Mouse (Mus musculus): ENCODE measurements at regions not wholly inside any gene's neighbourhood (a gene's known extent, or its start where the extent isn't known, plus 50 kb on each side); places are given as distances from the start of the nearest gene placed in this dataset.

- no peak for DNase-seq (ENCODE audit: low spot score in 2 of 2)
Measured at GRCm38 (mm10) chr5:74885958-74886357, 158.6 kb downstream of the Chic2 start.

GRCm38 (mm10) chr5:74882563-74882962, 162.0 kb downstream of the Chic2 start:
- no peak for DNase-seq (ENCODE audit: low spot score in 2 of 2)

DNA sequence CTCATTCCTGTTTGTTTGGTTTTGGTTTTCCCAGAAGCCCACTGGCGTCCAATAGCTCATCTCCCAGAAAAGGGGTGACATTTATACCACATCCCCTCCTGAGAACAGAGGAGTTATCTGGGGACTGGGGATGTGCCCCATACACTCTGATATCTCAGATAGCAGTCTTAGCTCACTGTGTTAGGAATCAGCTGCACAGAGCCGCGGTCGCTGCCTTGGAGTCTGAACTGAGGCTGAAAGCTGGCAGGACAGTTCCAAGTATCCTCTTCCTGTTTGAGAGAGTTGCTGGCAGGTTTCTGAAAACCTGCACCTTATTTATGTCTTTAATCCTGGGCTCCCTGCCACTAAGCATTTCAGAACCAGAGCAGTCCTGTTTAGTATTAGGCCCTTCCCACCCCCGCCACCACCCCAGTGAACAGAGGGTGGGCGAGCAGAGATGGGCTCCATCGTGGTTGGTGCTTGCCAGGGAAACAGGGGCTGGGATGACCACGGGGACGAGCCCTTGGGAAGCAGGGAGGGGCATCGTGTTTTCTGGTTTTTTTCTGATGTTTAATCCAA, 163.8 kb downstream of the Chic2 start:
- no peak for DNase-seq (ENCODE audit: low spot score in 2 of 2)

DNA sequence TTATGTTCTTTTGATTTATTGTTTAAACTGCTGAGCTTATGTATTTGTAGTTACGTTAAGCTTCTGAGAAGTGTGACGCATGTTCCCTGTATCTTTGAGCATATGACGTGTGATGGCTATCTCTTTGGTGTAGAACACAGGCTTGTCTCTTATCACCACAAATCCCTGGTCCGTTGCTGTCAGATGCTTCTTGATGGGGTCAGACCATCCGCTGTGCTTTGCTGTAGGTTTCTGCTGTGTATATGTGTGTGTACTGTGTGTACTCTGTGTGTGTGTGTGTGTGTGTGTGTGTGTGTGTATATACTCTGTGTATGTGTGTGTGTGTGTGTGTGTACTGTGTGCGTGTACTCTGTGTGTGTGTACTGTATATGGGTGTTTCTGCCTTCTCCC, 164.5 kb downstream of the Chic2 start:
- DNase-seq (ENCODE audit: low spot score in 2 of 2) = no peak

- no peak for DNase-seq (ENCODE audit: low spot score in 2 of 2)
Measured at GRCm38 (mm10) chr5:74879098-74880047, 165.2 kb downstream of the Chic2 start.

DNA sequence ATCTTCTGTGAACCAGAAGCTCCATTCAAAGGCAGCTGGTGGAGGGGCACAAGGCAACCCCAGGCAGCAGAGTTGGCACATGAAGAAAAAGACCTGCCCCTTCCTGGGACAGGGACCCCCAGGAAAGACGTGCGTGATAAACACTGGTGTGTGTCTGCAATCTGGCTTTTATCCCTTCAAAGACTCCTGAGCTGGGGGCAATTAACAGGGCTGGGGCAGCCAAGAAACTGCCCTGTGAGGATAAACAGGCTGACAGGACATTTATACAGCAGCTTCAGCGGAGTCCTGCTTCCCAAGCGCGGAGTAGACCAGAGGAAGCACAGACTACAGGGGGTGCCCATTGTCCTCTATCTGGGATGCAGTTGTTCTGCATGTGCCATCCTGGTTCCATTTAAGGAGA, 167.0 kb downstream of the Chic2 start:
- DNase-seq (ENCODE audit: low spot score in 2 of 2) = no peak

GRCm38 (mm10) chr5:74877185-74877584, 167.4 kb downstream of the Chic2 start:
- no peak for DNase-seq (ENCODE audit: low spot score in 2 of 2)

DNA sequence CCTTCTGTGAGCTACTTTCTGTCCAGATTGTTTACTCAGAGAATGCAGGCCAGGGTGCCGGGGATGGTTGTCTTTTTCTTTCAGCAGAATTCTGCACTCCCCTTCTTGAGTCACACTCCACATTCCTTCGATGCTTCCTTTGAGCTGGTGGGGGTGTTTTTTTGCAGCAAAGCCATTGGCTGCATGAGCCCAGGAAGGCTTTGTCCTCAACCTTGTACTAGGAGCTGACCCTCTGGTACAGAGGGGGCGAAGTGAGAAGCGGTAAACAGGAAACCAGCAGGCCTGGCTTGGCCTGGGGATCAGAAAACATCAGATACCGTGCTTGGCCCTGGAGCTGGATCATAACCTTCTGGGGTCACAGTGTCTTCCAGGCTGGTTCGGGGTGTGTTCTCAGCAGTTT, 169.9 kb downstream of the Chic2 start:
- no peak for DNase-seq (ENCODE audit: low spot score in 2 of 2)

DNA sequence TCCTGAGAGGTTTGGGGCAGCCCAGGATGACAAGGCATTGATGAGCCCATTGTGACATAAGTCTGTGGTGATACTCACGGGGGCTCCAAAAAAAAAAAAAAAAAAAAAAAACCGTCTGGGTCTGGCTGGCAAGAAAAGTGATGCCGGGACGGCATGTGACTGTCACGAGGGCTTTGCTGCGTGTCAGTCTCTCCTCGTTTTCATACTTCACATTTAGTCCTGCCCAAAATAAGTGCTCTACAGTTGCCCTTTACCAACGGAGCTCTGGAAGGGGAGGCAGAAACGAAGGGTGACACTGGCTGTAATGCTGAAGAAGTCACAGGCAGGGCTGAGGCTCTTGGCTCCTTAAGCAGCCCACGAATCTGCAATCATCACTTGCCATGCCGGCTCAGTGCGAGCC, 167.9 kb upstream of the Lnx1 start:
- no peak for DNase-seq (ENCODE audit: low spot score in 2 of 2)

DNA sequence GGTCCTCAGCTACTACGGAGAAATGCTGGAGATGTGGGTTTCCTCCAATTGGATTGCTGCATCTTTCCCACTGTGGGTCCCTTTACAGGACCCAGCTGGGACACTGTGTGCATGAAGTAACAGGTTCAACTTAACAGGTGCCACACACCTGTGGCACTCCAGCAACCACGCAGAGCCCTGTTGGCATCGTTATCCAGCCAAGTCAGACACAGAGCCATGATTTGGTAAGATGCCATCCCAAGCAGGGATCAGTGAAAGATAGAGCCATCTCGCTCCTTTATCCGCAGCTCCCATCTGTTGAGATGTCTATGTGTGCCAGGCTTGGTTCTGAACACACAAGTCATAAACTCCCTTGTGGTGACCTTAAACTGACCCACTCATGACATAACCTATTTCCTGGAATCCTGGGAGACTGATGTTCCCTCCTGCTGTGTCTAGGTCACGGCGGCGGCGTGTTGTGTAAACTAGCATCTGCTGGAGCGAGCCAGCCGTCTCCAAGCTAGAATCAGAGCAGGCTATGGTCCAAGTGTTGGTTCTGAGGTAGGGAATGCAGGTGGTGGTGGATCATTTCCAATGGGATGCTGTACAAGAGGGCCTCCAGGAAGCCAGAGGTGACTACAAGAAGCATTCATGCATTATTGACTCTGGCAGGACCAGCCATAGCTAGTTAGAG, 164.5 kb upstream of the Lnx1 start:
- no peak for DNase-seq (ENCODE audit: low spot score in 2 of 2)

- DNase-seq (ENCODE audit: low spot score in 2 of 2) = no peak
Measured at GRCm38 (mm10) chr5:74866697-74867096, 164.0 kb upstream of the Lnx1 start.

GRCm38 (mm10) chr5:74865446-74865845, 162.7 kb upstream of the Lnx1 start:
- DNase-seq (ENCODE audit: low spot score in 2 of 2) = no peak

DNA sequence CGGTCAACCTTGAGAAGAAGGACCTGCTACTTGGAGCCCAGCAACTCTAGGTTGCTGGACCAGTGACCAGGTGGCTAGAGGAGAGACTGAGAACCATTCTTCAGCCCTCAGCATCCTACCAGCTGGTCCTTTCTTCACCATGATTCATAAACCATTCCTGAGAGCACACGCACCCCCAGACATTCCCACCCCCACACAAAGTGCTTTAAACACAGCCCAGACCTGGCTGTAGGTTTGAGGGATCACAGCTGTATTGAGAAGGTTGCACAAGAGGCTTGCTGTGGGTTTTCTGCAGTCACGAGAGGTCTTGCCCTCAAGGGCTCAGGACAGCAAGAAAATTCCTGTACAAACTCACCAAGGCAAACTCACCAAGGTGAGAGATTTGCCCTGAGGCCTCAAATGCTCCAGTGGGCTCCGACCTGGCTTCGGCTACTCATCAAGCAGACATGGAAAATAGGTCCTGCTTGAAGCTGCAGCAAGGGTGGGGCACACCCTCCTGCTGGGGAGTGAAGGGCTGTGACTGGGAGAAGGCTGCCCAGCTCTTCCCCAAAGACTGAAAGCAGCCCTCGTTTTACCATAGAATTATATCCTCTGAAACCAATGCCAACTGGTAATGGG, 161.9 kb upstream of the Lnx1 start:
- DNase-seq (ENCODE audit: low spot score in 2 of 2) = no peak

DNA sequence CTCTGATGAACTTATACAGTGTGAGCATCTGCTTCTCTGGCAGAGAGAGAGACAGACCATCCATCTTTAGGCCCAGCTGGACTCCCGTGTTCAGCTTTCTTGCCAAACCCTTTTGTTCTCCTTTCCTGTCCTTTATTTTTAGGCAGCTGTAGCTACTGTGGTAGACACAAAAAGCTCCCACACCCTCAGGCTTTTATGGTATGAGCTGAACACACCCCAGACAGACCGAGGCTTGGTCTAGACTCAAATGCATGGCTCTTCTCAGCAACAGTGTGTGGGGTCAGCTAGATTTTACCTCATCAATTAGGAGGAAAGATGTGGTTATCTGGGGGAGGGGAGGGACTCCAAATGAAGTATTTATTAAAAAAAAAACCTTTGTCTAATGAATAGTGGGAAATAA, 158.6 kb upstream of the Lnx1 start:
- DNase-seq (ENCODE audit: low spot score in 2 of 2) = no peak

- DNase-seq (ENCODE audit: low spot score in 2 of 2) = no peak
Measured at GRCm38 (mm10) chr5:74857861-74858260, 155.1 kb upstream of the Lnx1 start.

DNA sequence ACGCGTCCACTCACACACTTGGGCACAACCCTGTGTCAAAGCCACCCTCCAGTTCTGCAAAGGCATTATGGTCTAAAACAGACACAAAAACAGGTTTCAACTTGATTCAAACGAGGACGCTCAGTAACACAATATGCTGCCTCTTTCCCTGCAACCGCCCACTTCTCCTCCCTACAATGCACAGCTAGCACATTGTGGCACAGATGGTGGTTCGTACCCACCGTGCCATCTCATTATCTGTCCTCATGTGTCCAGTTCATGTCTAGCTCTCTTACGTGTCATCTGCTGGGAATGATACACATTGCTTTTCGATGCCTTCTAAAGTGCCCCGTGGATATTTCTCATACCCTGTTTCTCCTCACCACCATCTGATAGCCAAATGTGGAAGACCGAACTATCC, 154.4 kb upstream of the Lnx1 start:
- no peak for DNase-seq (ENCODE audit: low spot score in 2 of 2)

DNA sequence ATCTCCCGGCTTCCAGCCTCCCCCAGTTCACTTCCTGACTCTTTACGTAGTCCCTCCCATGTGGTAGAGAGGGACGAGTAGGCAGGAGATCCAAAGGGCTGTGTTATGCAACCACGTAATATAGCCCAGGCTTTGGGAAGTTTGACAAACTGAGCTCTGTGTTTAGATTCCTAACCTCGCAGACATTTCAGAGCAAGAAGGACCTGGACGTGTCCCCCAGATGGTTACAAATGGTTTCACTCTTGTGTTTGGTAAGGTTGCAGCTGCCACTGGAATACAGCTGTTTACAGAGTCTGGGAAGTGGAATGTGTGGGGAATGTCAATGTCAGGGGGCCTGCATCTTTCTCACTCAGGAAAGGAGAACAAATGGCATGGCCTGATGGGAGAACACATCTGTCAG, 145.1 kb upstream of the Lnx1 start:
- no peak for DNase-seq (ENCODE audit: low spot score in 2 of 2)

DNA sequence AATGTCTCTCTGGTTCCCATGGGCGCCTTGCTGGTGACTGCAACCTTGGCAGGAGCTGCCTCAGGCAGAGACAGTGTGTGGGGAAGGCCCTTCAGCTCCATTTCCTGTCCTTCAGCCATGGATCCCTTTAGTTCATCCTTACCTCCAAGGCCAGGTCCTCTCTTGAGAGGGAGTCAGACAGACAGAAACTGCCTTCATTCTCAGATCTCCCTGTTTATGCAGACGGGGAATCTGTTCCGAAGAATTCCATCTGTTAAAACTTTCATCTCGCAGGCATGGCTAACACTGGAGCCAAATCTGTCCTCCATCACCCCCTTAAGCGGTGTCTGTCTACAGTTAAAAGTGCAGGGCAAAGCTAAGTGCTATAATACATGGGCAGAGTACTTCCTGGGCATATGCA, 144.0 kb upstream of the Lnx1 start:
- no peak for DNase-seq (ENCODE audit: low spot score in 2 of 2)

- no peak for DNase-seq (ENCODE audit: low spot score in 2 of 2)
Measured at GRCm38 (mm10) chr5:74834401-74834800, 131.7 kb upstream of the Lnx1 start.

- DNase-seq (ENCODE audit: low spot score in 2 of 2) = no peak
Measured at GRCm38 (mm10) chr5:74833887-74834286, 131.2 kb upstream of the Lnx1 start.

GRCm38 (mm10) chr5:74832011-74832410, 129.3 kb upstream of the Lnx1 start:
- DNase-seq (ENCODE audit: low spot score in 2 of 2) = no peak

DNA sequence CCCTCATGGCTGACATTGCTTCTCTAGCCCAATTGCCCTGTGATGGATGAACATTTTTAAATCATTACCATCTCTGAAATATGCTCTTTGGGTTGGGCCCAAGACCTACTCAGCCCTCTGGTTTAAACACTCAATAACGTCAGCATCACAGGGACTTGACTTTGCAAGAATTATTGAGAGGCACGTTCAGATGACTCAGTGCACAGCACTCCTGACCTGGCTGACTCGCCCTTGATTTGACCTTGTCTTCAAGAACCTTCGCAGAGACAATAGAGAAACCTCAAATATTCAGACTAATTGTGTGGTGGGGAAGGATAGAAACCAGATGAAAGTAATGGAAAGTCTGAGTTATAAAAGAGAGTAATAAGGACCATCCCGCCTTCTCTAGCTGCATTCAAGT, 127.9 kb upstream of the Lnx1 start:
- no peak for DNase-seq (ENCODE audit: low spot score in 2 of 2)
